Mouse (Mus musculus) lung, adult 2 months (tissue): ENCODE results near the gene 9930022D16Rik.

ENCODE experiments used
- CTCF ChIP-seq: fragments of 200-500 bp; IDR thresholded peaks from 2 replicates; pipeline ENCODE4 v1.5.1; 2011; ENCODE audit warnings: mild to moderate bottlenecking, low read length, control low read depth; ENCODE audit not compliant: insufficient read depth
- POLR2A ChIP-seq: fragments of 200-500 bp; IDR thresholded peaks from 2 replicates; pipeline ENCODE4 v1.6.1; 2011; ENCODE audit warnings: low read depth, mild to moderate bottlenecking, control low read depth, low read length, borderline replicate concordance; ENCODE audit errors: extremely low read depth

DNA sequence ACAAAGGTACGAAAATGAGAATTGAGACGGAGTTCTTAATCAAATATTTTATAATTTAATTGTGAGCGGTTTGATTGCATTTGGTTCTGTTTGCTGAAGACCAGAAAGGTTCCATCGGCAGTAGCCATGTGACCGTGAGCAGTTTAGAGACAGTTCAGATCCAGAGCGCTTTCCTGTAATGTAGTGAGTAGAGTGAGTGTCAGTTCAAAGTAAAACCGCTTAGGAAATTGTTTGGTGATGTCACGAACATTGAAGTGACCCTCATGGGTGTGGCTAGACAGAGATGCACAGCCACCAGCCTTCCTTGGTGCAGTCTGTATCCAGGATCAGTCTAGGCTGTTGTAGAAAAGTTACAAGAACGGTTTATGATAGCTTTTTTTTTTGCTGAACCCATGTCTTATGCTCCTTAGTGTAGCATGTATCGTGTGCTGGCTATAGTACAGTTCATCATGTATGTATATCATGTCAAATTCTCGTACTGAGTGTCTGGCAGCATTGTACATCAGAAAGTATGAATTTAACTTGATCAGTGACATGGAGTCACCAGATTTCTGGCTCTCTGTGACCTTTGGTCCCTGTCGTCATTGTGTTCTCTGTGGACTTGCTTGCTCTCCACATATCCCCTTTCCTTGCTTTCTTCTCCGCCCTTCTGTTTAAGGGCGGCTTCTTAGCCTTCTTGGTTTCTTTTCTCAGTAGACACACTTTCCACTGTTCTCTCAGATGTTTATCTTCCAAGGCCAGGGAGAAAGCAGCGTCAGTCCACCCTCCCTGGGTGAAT lies 46.7 kb upstream of the 9930022D16Rik start:
- TF ChIP-seq CTCF = no peak
- no peak for TF ChIP-seq POLR2A
